Mouse (Mus musculus): ENCODE data around the gene Cfap299.

Cfap299 gene

GRCm38 (mm10) chr5:98804761-98805160, 475.7 kb downstream of the Cfap299 start:
- no peak for DNase-seq (ENCODE audit: extremely low read depth, low read depth, low spot score)

GRCm38 (mm10) chr5:98806492-98806891, 477.4 kb downstream of the Cfap299 start:
- no peak for DNase-seq (ENCODE audit: extremely low read depth, low read depth, low spot score)

DNA sequence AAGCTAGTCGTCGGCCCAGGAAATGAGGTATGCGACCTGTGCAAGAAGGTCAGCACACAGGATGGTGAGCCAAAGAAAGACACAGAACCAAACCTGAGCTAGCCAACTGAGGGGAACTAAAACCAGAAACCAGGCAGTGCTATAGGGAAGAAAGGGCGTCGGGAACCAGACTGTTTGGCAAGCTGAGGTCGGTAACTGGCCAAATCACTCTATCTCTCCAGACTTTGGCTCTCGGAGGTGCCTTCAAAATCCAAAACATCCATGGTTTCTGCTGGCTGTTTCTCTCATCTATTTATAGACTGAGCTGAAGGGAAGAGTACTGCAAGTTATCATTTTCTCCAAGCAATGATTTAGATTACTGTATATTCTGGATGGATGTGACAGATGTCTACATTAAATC, 477.9 kb downstream of the Cfap299 start:
- DNase-seq (ENCODE audit: extremely low read depth, low read depth, low spot score): no peak

DNA sequence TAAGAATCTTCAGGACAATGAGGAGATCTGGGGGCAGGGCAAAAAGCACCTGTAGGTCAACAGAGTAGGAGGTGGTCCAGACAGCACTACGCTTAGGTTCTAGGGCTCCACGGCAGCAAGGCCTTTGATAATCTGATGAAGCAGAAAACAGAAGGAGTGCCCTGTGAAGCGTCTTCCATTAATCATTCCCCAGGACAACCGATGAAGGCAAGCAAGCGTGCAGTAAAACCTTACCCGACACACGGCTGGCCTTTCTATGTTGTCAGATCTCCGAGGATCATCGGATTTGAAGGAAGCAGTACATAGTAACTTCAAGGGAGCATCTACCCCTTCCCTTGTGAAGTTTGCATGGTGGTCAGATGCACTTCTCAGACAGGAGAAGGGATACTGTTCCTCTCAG, 478.8 kb downstream of the Cfap299 start:
- no peak for DNase-seq (ENCODE audit: extremely low read depth, low read depth, low spot score)

- no peak for DNase-seq (ENCODE audit: extremely low read depth, low read depth, low spot score)
Measured at GRCm38 (mm10) chr5:98812380-98812779, 483.3 kb downstream of the Cfap299 start.

DNA sequence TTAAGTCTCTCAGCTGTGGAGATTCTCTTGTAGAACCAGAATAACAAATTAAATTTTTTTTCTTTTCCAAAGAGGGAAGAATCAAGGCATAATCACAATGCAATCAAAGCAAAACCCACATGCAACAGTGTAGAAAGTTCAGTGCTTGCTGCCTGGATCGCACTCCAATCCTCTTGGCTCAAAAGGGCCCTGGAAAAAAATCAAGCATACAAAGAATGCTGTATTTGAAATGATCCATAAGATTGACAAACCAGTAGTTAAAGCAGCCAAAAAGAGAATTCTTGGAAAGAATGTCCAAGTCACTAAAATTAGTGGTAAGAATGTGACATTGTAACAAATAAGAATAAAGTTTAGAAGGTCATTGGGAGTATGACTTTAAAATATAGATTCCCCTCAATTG, 486.2 kb downstream of the Cfap299 start:
- DNase-seq (ENCODE audit: extremely low read depth, low read depth, low spot score): no peak

- no peak for DNase-seq (ENCODE audit: extremely low read depth, low read depth, low spot score)
Measured at GRCm38 (mm10) chr5:98833760-98834159, 504.7 kb downstream of the Cfap299 start.

DNA sequence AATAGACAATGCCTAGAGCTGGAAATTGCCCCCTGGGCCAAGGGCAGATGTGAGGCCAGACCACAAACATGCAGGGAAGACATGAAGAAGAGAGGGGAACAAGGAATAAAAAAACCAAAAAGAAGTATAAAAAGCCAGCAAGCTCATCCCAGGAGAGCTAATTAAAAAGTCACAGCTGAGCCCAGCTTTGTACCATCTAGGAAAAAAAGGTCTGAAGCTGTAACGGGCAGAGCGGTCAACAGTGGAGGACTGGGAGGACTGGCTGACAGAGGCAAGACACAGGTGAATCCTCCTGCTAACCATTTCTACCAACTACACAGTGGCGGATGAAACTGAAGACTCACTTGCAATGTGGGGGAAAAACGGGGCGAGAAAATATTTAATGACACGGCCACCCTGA, 505.2 kb downstream of the Cfap299 start:
- DNase-seq (ENCODE audit: extremely low read depth, low read depth, low spot score): no peak

DNA sequence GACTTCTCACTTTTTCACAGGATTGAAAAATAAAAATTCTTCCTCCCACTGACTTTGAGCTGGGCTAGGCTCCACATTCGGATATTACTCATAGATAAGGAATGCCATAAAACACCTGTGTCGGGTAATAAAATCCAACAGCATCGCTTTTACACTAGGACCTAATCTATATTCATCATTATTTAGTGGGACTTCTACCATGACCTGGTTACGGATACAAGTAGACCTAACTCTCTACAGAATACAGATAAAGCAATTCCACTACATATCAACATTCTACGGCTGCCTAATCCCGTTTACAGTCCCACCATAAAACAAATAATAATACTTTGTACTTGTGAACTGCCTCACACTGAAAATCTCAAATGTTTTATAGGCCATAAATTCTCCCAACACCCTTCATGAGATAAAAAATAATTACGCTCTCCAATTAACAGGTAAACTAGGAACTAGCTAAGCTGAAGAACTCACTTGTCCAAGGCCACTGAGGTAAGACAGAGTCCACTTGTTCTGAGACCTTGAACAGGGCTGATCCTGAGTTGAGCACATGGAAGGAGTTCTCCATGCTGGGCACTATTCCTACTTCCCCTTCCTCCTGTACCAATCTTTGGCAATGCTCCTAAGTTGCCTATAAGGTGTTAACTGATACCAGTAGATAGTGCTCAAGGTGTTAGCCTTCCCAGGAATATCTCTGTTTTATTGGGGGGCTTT, 513.7 kb downstream of the Cfap299 start:
- DNase-seq (ENCODE audit: extremely low read depth, low read depth, low spot score): no peak

DNA sequence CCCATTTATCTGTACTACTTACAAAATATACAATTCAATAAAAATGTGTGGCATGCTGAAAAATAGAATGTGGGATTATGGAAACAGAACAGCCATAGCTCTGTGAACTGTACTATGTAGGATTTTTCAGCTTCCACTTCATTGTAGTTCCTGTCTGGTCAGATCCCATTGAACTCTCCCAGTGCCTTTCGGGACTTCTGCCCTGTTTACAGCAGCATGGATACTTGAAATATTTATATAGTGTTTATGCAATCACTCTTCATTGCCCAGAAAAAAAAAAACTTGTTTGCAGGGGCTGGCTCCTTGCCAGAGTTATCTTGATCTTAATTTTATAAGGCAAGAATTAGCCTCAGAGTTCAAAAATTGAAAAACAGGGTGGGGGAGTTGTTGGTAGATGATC, 515.6 kb downstream of the Cfap299 start:
- DNase-seq (ENCODE audit: extremely low read depth, low read depth, low spot score): no peak

Data from fat pad, adult 2 months (tissue).